Mouse (Mus musculus) pancreas, adult 10 weeks (tissue): ENCODE results near the gene Sspo. TPM values are rescaled to one million over a fixed set of nuclear protein-coding genes. Genes with fewer than 3 reads are reported as not detected.

ENCODE experiments used
- polyA plus RNA-seq: library from polyadenylated mRNA; stranded (reverse); fragments of 350-450 nt; fragmentation: Illumina TruSeq; extraction: RNeasy Lipid Tissue Mini Kit (QIAGEN cat#74804); gene quantifications from one replicate; pipeline ENCODE4 v1.2.3, GENCODE M21; 2015; ENCODE audit warnings: low read depth, low replicate concordance; ENCODE audit not compliant: insufficient read depth

Gene Sspo
- 0.68 TPM for polyA plus RNA-seq

GRCm38 (mm10) chr6:48447929-48448328 is at the start of gene Sspo:
TSS of gene Sspo (plus strand) at chr6:48448229.

GRCm38 (mm10) chr6:48445181-48446101 is 2.6 kb upstream of the Sspo start, which contains the start of gene Zfp467:
TSS of gene Zfp467 (minus strand) at chr6:48445825.

GRCm38 (mm10) chr6:48537105-48537954 is 89.3 kb downstream of the Sspo start, which contains the start of gene Atp6v0e2:
TSS of gene Atp6v0e2 (plus strand) at chr6:48537615.

Other genes with a start within 250 kb of the Sspo start
- 4.0 TPM for gene Krba1, start 52.6 kb upstream of the Sspo start, polyA plus RNA-seq
- 10.7 TPM for gene Zfp467, start 2.4 kb upstream of the Sspo start, polyA plus RNA-seq
- gene Atp6v0e2, start 89.4 kb downstream of the Sspo start, polyA plus RNA-seq: 9.6 TPM
- 2.2 TPM for gene Lrrc61, start 106.6 kb downstream of the Sspo start, polyA plus RNA-seq
- 112 TPM for gene Rarres2, start 124.6 kb downstream of the Sspo start, polyA plus RNA-seq
- not detected for gene Gm45021, start 141.4 kb downstream of the Sspo start, polyA plus RNA-seq
- gene Repin1, start 145.7 kb downstream of the Sspo start, polyA plus RNA-seq: 4.4 TPM
- gene Gm44965, start 145.7 kb downstream of the Sspo start, polyA plus RNA-seq: not detected
- 0.96 TPM for gene Zfp775, start 153.8 kb downstream of the Sspo start, polyA plus RNA-seq
- gene AI854703, start 178.5 kb downstream of the Sspo start, polyA plus RNA-seq: not detected
- gene Gimap8, start 199.0 kb downstream of the Sspo start, polyA plus RNA-seq: 4.8 TPM
- 4.9 TPM for gene Gimap9, start 227.9 kb downstream of the Sspo start, polyA plus RNA-seq
- 21.8 TPM for gene Gimap4, start 236.3 kb downstream of the Sspo start, polyA plus RNA-seq